In the genomic region with DNA sequence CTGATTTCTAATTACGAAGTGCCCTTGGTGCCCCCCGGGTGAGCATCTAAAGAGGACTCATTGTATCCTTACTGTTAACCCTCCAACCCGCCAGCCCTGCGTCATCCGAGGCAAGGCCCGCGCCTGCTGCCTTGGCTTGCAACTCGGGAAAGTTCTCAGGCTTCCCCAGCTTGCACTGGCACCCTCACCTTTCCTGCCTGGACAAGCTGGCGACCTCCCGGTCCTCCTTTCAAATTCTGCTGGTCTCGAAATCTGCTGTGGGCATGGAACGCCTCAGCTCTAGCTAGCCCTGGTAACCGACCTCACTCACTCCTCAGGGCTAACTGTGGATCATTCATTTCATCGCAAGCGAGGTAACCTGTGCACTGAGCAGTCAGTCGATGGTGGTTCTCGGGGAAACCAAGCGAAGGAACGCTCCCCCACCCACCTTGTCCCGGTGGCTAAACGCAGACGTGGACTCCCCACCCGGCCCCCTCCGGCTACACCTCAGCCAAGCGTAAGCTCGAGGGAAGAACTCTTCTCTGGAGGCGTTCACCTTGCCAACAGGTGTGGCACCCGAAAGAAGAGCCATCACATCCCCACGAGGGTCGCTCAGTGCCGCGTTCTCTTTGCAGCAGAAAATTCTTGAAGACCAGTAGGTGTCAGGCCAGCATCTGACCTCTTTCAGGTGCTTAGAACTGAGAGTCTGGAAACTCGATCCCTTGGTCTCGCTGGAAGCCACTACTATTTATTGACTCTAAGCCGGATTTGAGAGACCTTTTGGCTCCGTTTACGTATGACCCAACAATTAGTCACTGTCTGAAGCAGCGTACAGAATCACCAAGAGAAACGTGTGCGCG, we compare ENCODE assay signal across 8 mouse cellular contexts. TPM values are rescaled to one million over a fixed set of nuclear protein-coding genes. Genes with fewer than 3 reads are reported as not detected.
DNase-seq lines count a peak whose midpoint lies in the region; ATAC-seq and TF ChIP-seq lines count a peak whose summit lies in the region.

No protein-coding gene starts in this region.

- under 1% methylated on average over 41 of the region's 41 CpGs for WGBS in forebrain, embryonic 15.5 days

- H3K4me3 ChIP-seq in testis, adult 2 months (ENCODE audit: control insufficient read depth, low read depth, low read length), result peak overlapping the region; percentile 80
- peak overlapping the region; percentile 76 for H3K4me3 ChIP-seq in brown adipose tissue, adult 24 weeks (ENCODE audit: insufficient read depth, low read depth, low read length)
- peak overlapping the region; percentile 71 for H3K4me3 ChIP-seq in forebrain, embryonic 15.5 days

- peak; percentile 5; the same call in 1 of the 2 replicates for ATAC-seq in forebrain, embryonic 15.5 days (replicated peaks)

- no peak for TF ChIP-seq CTCF in testis, adult 2 months (IDR thresholded peaks at IDR 0.05; ENCODE audit: control insufficient read depth, insufficient read depth, insufficient replicate concordance, low read depth, low read length)

- no peak for TF ChIP-seq POLR2A in testis, adult 2 months (IDR thresholded peaks at IDR 0.05; ENCODE audit: control insufficient read depth, low read depth, low read length)

- no peaks in the 10 kb centered on the region; the same call in 1 of the 2 replicates for H3K27me3 ChIP-seq in testis, adult 2 months (ENCODE audit: control insufficient read depth, insufficient read depth, low read length)
- H3K27me3 ChIP-seq in forebrain, embryonic 15.5 days, result 0 out of 2 replicates have a peak, but pooled peaks cover 2% of the 10 kb centered on the region

- no peak overlapping the region; the same call in 1 of the 2 replicates for H3K27ac ChIP-seq in testis, adult 2 months (ENCODE audit: control insufficient read depth, insufficient read depth, low read depth, low read length)
- peak overlapping the region; percentile 80 for H3K27ac ChIP-seq in brown adipose tissue, adult 24 weeks (replicated peaks; ENCODE audit: low read depth, low read length)
- peak overlapping the region; percentile 97 for H3K27ac ChIP-seq in forebrain, embryonic 15.5 days (replicated peaks)

- peaks cover 10% of the 10 kb centered on the region for H3K4me1 ChIP-seq in testis, adult 2 months (ENCODE audit: control insufficient read depth, insufficient read depth, low read length)
- H3K4me1 ChIP-seq in brown adipose tissue, adult 24 weeks (ENCODE audit: control insufficient read depth, insufficient read depth, insufficient read length, low read length), result 0 out of 2 replicates have a peak, but pooled peaks cover 4% of the 10 kb centered on the region
- peaks cover 38% of the 10 kb centered on the region for H3K4me1 ChIP-seq in forebrain, embryonic 15.5 days

- no peaks in the 10 kb centered on the region for H3K36me3 ChIP-seq in testis, adult 2 months (ENCODE audit: control insufficient read depth, insufficient read depth, low read length)
- H3K36me3 ChIP-seq in forebrain, embryonic 15.5 days, result no peaks in the 10 kb centered on the region

- H3K9ac ChIP-seq in forebrain, embryonic 15.5 days (replicated peaks), result peak overlapping the region; percentile 49

- no peaks in the 10 kb centered on the region for H3K9me3 ChIP-seq in forebrain, embryonic 15.5 days

- DNase-seq in testis, postnatal 14 days (ENCODE audit: low spot score), result no peak
- DNase-seq in kidney, adult 9 months, result peak; percentile 55
- DNase-seq in lung, postnatal 25 days (ENCODE audit: low spot score), result peak; percentile 34
- peak; percentile 56 to 59 for DNase-seq in right cerebral cortex, postnatal 10 days (ENCODE audit: low spot score in 2 of 2)
- DNase-seq in yolk sac, embryonic 10.5 days (ENCODE audit: low spot score), result no peak

- H3K4me2 ChIP-seq in forebrain, embryonic 15.5 days (replicated peaks), result peak overlapping the region; percentile 77

RNA-seq across cellular contexts. Expression of a gene that starts 1.0 kb away (rescaled TPM):
- polyA plus RNA-seq in testis, adult 2 months (2012; rRNA removed), result 3.2 and 3.9 TPM in 2 replicates
- polyA plus RNA-seq in brown adipose tissue, adult 24 weeks (2012; ENCODE audit: insufficient read depth, insufficient read length, missing spikeins), result 7.0 and 7.2 TPM in 2 replicates
- polyA plus RNA-seq in forebrain, embryonic 15.5 days (2015; fragmentation: Nextera tagmentation; extraction: Ambion mirVana), result 11.6 and 12.8 TPM in 2 replicates

Comparison
In these comparisons a context has a peak if more than half of its experiments do, and no peak if none do; other contexts are left out.
1. DNase-seq: peak in kidney, adult 9 months (single experiment), lung, postnatal 25 days (single experiment) and right cerebral cortex, postnatal 10 days (2 of 2); none in testis, postnatal 14 days (single experiment) and yolk sac, embryonic 10.5 days (single experiment).
2. Peak in every context shown above with its lines, with median percentiles within 50 percentile points of each other: H3K4me3 ChIP-seq.